Mouse (Mus musculus) kidney, postnatal 4 days (tissue): ENCODE data around the gene Ift22.
"Not testable (repeated sequence)": the region's sequence is repeated elsewhere in the genome, so short reads cannot be mapped to it uniquely, and the experiment has no call there.

ENCODE experiments used
- DNase-seq, 2 experiments: peaks; one replicate each; pipeline ENCODE4 v3.0.0; 2021; ENCODE audit warnings: mixed read lengths in 2 of 2

Ift22 gene

GRCm38 (mm10) chr5:136907587-136907986, 363 bp upstream of the Ift22 start:
- DNase-seq: peak in 1 of 2 experiments; percentile 10

- DNase-seq: no peak
Observed at GRCm38 (mm10) chr5:136914183-136914582, 6.2 kb downstream of the Ift22 start.

GRCm38 (mm10) chr5:136917613-136918242, 9.8 kb downstream of the Ift22 start:
- DNase-seq: no peak

- DNase-seq: peak; percentile 71 to 81
Observed at GRCm38 (mm10) chr5:136918655-136919472, 10.9 kb downstream of the Ift22 start.

- peak; percentile 15 to 26 for DNase-seq
Observed at GRCm38 (mm10) chr5:136919546-136920301, 11.8 kb downstream of the Ift22 start.

- no peak for DNase-seq
Observed at GRCm38 (mm10) chr5:136922830-136923229, 14.9 kb downstream of the Ift22 start.

- peak in 1 of 2 experiments; percentile 7 for DNase-seq
Observed at GRCm38 (mm10) chr5:136923751-136924478, 16.0 kb downstream of the Ift22 start.

GRCm38 (mm10) chr5:136929073-136929472, 21.1 kb downstream of the Ift22 start:
- peak; percentile 91 for DNase-seq

GRCm38 (mm10) chr5:136931896-136932295, 23.9 kb downstream of the Ift22 start:
- no peak for DNase-seq

- DNase-seq: no peak
Observed at GRCm38 (mm10) chr5:136932956-136933355, 25.0 kb downstream of the Ift22 start.

GRCm38 (mm10) chr5:136933930-136934329, 26.0 kb downstream of the Ift22 start:
- DNase-seq: no peak

- DNase-seq: peak; percentile 44 to 47
Observed at GRCm38 (mm10) chr5:136935905-136936695, 28.1 kb downstream of the Ift22 start.

- no peak for DNase-seq
Observed at GRCm38 (mm10) chr5:136936750-136937149, 28.8 kb downstream of the Ift22 start.

GRCm38 (mm10) chr5:136937621-136938020, 29.7 kb downstream of the Ift22 start:
- DNase-seq: peak in 1 of 2 experiments; percentile 38

- peak; percentile 31 to 32 for DNase-seq
Observed at GRCm38 (mm10) chr5:136939284-136939683, 31.3 kb downstream of the Ift22 start.

- DNase-seq: not testable (repeated sequence)
Observed at GRCm38 (mm10) chr5:136940029-136940428, 32.1 kb downstream of the Ift22 start.

- no peak for DNase-seq
Observed at GRCm38 (mm10) chr5:136940845-136941560, 33.1 kb downstream of the Ift22 start.

GRCm38 (mm10) chr5:136942781-136943180, 34.8 kb downstream of the Ift22 start:
- no peak for DNase-seq

GRCm38 (mm10) chr5:136943382-136943781, 35.4 kb downstream of the Ift22 start:
- DNase-seq: no peak

GRCm38 (mm10) chr5:136945084-136945483, 37.1 kb downstream of the Ift22 start:
- no peak for DNase-seq

GRCm38 (mm10) chr5:136947874-136948273, 39.9 kb downstream of the Ift22 start:
- no peak for DNase-seq
